Mouse (Mus musculus) gastrocnemius, adult 8-10 months (tissue): ENCODE data around the gene Cables2. TPM values are rescaled to one million over a fixed set of nuclear protein-coding genes. Genes with fewer than 3 reads are reported as not detected.

Experiments used
- microRNA-seq: library from miRNA; unstranded; fragments of <30 nt; microRNA quantifications from one replicate; pipeline ENCODE4 v1.2.0, GENCODE M21; 2022
- total RNA-seq, 4 experiments: library from RNA; stranded (reverse); gene quantifications; 2 replicates each; pipeline ENCODE4 v1.2.4; 2022

Cables2 gene
- total RNA-seq, 4 experiments from 2014 or later, result 8.1 to 10.8 (median 9.0) TPM

Small RNA genes lying within 50 kb of the gene (microRNA-seq; reads per million reads assigned to microRNA genes)
- gene Mir3091, result not detected

Other genes with a start within 250 kb of the Cables2 start
- gene Lsm14b, start 248.5 kb downstream of the Cables2 start, total RNA-seq, result 10 to 100 TPM; 48.2 to 51.7 (median 50.2) TPM
- 100 to 1,000 TPM; 137 to 165 (median 152) TPM for gene Psma7, start 231.1 kb downstream of the Cables2 start, total RNA-seq
- 1 to 10 TPM; 1.8 to 2.5 (median 2.1) TPM for gene Ss18l1, start 231.0 kb downstream of the Cables2 start, total RNA-seq
- gene Mtg2, start 202.9 kb downstream of the Cables2 start, total RNA-seq, result 10 to 100 TPM; 14.1 to 17.9 (median 16.3) TPM
- gene Hrh3, start 169.0 kb downstream of the Cables2 start, total RNA-seq, result not detected
- gene Osbpl2, start 154.2 kb downstream of the Cables2 start, total RNA-seq, result 10 to 100 TPM; 16.6 to 19.2 (median 18.1) TPM
- gene Adrm1, start 102.0 kb downstream of the Cables2 start, total RNA-seq, result 100 to 1,000 TPM; 124 to 131 (median 129) TPM
- gene Lama5, start 47.6 kb downstream of the Cables2 start, total RNA-seq, result 10 to 100 TPM; 10.8 to 16.5 (median 13.8) TPM
- 100 to 1,000 TPM; 348 to 580 (median 436) TPM for gene Rps21, start 16.1 kb downstream of the Cables2 start, total RNA-seq
- gene Rbbp8nl, start 16.4 kb upstream of the Cables2 start, total RNA-seq, result not detected
- not detected for gene Gata5, start 61.2 kb upstream of the Cables2 start, total RNA-seq
- gene Slco4a1, start 182.7 kb upstream of the Cables2 start, total RNA-seq, result under 1 TPM in 3 of 4 experiments, not detected in 1; 0.09 to 0.10 (median 0.10) TPM
- gene Ntsr1, start 226.5 kb upstream of the Cables2 start, total RNA-seq, result under 1 TPM in 1 of 4 experiments, not detected in 3; 0.11 TPM